16 mouse cellular contexts compared by ENCODE assay signal in genomic region chr4:134850551-134850950, GRCm38 (mm10). TPM values are rescaled to one million over a fixed set of nuclear protein-coding genes. Genes with fewer than 3 reads are reported as not detected.
DNase-seq lines count a peak whose midpoint lies in the region; ATAC-seq and TF ChIP-seq lines count a peak whose summit lies in the region.
"Had no signal": no experiment of that assay in that cellular context is flagged by ENCODE, and none has a peak within 500 bp of the region (broad histone marks: within the 10 kb centered on the region; RNA-seq: fewer than 3 reads in every experiment).

No protein-coding gene starts in this region.

- TF ChIP-seq POLR2A in cerebellum, adult 2 months (IDR thresholded peaks at IDR 0.05; ENCODE audit: borderline replicate concordance, insufficient read depth, low read length), result no peak

- no peak for TF ChIP-seq CTCF in cerebellum, adult 2 months (IDR thresholded peaks at IDR 0.05; ENCODE audit: borderline replicate concordance, insufficient read depth, low read depth, low read length)

- DNase-seq in cerebellum, adult 2 months, result no peak
- DNase-seq in cerebellum, adult 9-11 months, result no peak
- no peak for DNase-seq in liver, embryonic 11.5 days (ENCODE audit: low spot score)
- DNase-seq in liver, result no peak
- no peak for DNase-seq in liver, embryonic 13.5 days
- no peak for DNase-seq in adrenal gland, adult 2 months
- DNase-seq: cerebellum, postnatal 10 days; gastrocnemius, postnatal 36 days; left cerebral cortex, postnatal 4 days; lung, embryonic 14.5 days; thymus, postnatal 36 days had no signal

- H3K4me2 ChIP-seq in liver, embryonic 11.5 days, result 0 out of 2 replicates have a peak overlapping the region, but pooled peaks have one; percentile 6
- H3K4me2 ChIP-seq in liver, embryonic 13.5 days, result peak overlapping the region; percentile 87; the same call in 1 of the 2 replicates
- peak overlapping the region; percentile 88 for H3K4me2 ChIP-seq in neural tube, embryonic 13.5 days
- H3K4me2 ChIP-seq in intestine, embryonic 15.5 days (replicated peaks), result no peak overlapping the region

- ATAC-seq in liver, embryonic 11.5 days (replicated peaks; ENCODE audit: low FRiP score), result no peak
- no peak for ATAC-seq in liver, embryonic 13.5 days (ENCODE audit: low read depth)
- ATAC-seq in neural tube, embryonic 13.5 days (ENCODE audit: low read depth), result no peak
- ATAC-seq in intestine, embryonic 15.5 days, result no peak

- H3K4me1 ChIP-seq in cerebellum, adult 2 months (ENCODE audit: control insufficient read depth, insufficient read depth, low read length), result peaks cover 9% of the 10 kb centered on the region
- H3K4me1 ChIP-seq in liver, embryonic 11.5 days (replicated peaks; ENCODE audit: control insufficient read depth, insufficient read depth, low read length), result peaks cover 24% of the 10 kb centered on the region
- H3K4me1 ChIP-seq in liver, embryonic 13.5 days (replicated peaks), result peaks cover 68% of the 10 kb centered on the region
- H3K4me1 ChIP-seq in neural tube, embryonic 13.5 days (replicated peaks), result peaks cover 44% of the 10 kb centered on the region
- peaks cover 13% of the 10 kb centered on the region; the same call in 1 of the 2 replicates for H3K4me1 ChIP-seq in intestine, embryonic 15.5 days (replicated peaks)

- no peaks in the 10 kb centered on the region for H3K9me3 ChIP-seq in liver, embryonic 11.5 days (ENCODE audit: control insufficient read depth, low read length)
- H3K9me3 ChIP-seq in liver, embryonic 13.5 days (replicated peaks), result no peaks in the 10 kb centered on the region
- H3K9me3 ChIP-seq in neural tube, embryonic 13.5 days, result no peaks in the 10 kb centered on the region
- no peaks in the 10 kb centered on the region for H3K9me3 ChIP-seq in intestine, embryonic 15.5 days
- H3K9me3 ChIP-seq: heart, embryonic 15.5 days had no signal

- H3K9ac ChIP-seq in liver, embryonic 11.5 days (ENCODE audit: low read depth, low read length), result no peak overlapping the region
- H3K9ac ChIP-seq in liver, embryonic 13.5 days, result no peak overlapping the region; the same call in 1 of the 2 replicates
- peak overlapping the region; percentile 100; the same call in 1 of the 2 replicates for H3K9ac ChIP-seq in neural tube, embryonic 13.5 days
- no peak overlapping the region for H3K9ac ChIP-seq in intestine, embryonic 15.5 days
- H3K9ac ChIP-seq: heart, embryonic 15.5 days; lung, embryonic 14.5 days had no signal

- no peaks in the 10 kb centered on the region for H3K36me3 ChIP-seq in liver, embryonic 11.5 days (ENCODE audit: control insufficient read depth, insufficient read depth, low read length)
- H3K36me3 ChIP-seq in liver, embryonic 13.5 days, result peaks cover 4% of the 10 kb centered on the region; the same call in 1 of the 2 replicates
- no peaks in the 10 kb centered on the region for H3K36me3 ChIP-seq in neural tube, embryonic 13.5 days
- no peaks in the 10 kb centered on the region for H3K36me3 ChIP-seq in intestine, embryonic 15.5 days
- H3K36me3 ChIP-seq: heart, embryonic 15.5 days had no signal

- no peak overlapping the region for H3K27ac ChIP-seq in cerebellum, adult 2 months (ENCODE audit: insufficient read depth, low read length)
- H3K27ac ChIP-seq in liver, embryonic 11.5 days (ENCODE audit: low read depth, low read length), result no peak overlapping the region
- H3K27ac ChIP-seq in liver, embryonic 13.5 days, result no peak overlapping the region
- no peak overlapping the region for H3K27ac ChIP-seq in neural tube, embryonic 13.5 days (replicated peaks)
- no peak overlapping the region for H3K27ac ChIP-seq in intestine, embryonic 15.5 days
- H3K27ac ChIP-seq: heart, embryonic 15.5 days; kidney, postnatal 0 days had no signal

- H3K27me3 ChIP-seq in cerebellum, adult 2 months (ENCODE audit: control insufficient read depth, insufficient read depth, low read length), result no peaks in the 10 kb centered on the region
- H3K27me3 ChIP-seq in liver, embryonic 11.5 days (replicated peaks; ENCODE audit: control insufficient read depth, insufficient read depth, low read length), result peaks cover 4% of the 10 kb centered on the region; the same call in 1 of the 2 replicates
- H3K27me3 ChIP-seq in liver, embryonic 13.5 days, result no peaks in the 10 kb centered on the region
- peaks cover 8% of the 10 kb centered on the region for H3K27me3 ChIP-seq in neural tube, embryonic 13.5 days
- no peaks in the 10 kb centered on the region for H3K27me3 ChIP-seq in intestine, embryonic 15.5 days (replicated peaks)

- H3K4me3 ChIP-seq in cerebellum, adult 2 months (replicated peaks; ENCODE audit: insufficient read depth, low read depth, low read length), result peak overlapping the region; percentile 34
- no peak overlapping the region for H3K4me3 ChIP-seq in liver, embryonic 11.5 days (ENCODE audit: low read depth, low read length)
- H3K4me3 ChIP-seq in liver, embryonic 13.5 days (replicated peaks), result 0 out of 2 replicates have a peak overlapping the region, but pooled peaks have one; percentile 12
- H3K4me3 ChIP-seq in neural tube, embryonic 13.5 days, result peak overlapping the region; percentile 96
- H3K4me3 ChIP-seq in intestine, embryonic 15.5 days (replicated peaks), result no peak overlapping the region

- 17% methylated on average over 4 of the region's 4 CpGs for WGBS in cerebellum, adult 2 months
- WGBS in liver, embryonic 11.5 days, result 80% methylated on average over 4 of the region's 4 CpGs
- 84% methylated on average over 4 of the region's 4 CpGs for WGBS in liver, embryonic 13.5 days (ENCODE audit: insufficient replicate concordance)
- 61% methylated on average over 4 of the region's 4 CpGs for WGBS in neural tube, embryonic 13.5 days
- WGBS in intestine, embryonic 15.5 days, result 67% methylated on average over 4 of the region's 4 CpGs

RNA-seq across cellular contexts. Expression of gene Maco1, which starts 2.6 kb away (rescaled TPM):
- 46.4 and 47.7 TPM in 2 replicates for polyA plus RNA-seq in cerebellum, adult 2 months (2012; rRNA removed)
- polyA plus RNA-seq in liver, embryonic 11.5 days (2014; fragmentation: Nextera tagmentation; extraction: Ambion mirVana), result 26.3 and 28.3 TPM in 2 replicates
- polyA plus RNA-seq in liver, embryonic 13.5 days (2015; fragmentation: Nextera tagmentation; extraction: Ambion mirVana), result 19.0 and 23.3 TPM in 2 replicates
- 101 and 113 TPM in 2 replicates for polyA plus RNA-seq in neural tube, embryonic 13.5 days (2015; fragmentation: Nextera tagmentation; extraction: Ambion mirVana)
- polyA plus RNA-seq in intestine, embryonic 15.5 days (2015; fragmentation: Nextera tagmentation; extraction: Ambion mirVana), result 28.6 and 31.2 TPM in 2 replicates
- total RNA-seq in adrenal gland, adult 2 months (2021), result 10 to 100 TPM; 35.6 to 37.1 TPM
- polyA plus RNA-seq in adrenal gland, adult 2 months (2012; rRNA removed), result 14.2 and 15.6 TPM in 2 replicates

RNA-seq across cellular contexts. Expression of gene Rhd, which starts 13.8 kb away (rescaled TPM):
- polyA plus RNA-seq in cerebellum, adult 2 months (2012; rRNA removed), result 1.0 and 1.1 TPM in 2 replicates
- 213 and 235 TPM in 2 replicates for polyA plus RNA-seq in liver, embryonic 11.5 days (2014; fragmentation: Nextera tagmentation; extraction: Ambion mirVana)
- polyA plus RNA-seq in liver, embryonic 13.5 days (2015; fragmentation: Nextera tagmentation; extraction: Ambion mirVana), result 545 and 561 TPM in 2 replicates
- 1.5 and 2.0 TPM in 2 replicates for polyA plus RNA-seq in neural tube, embryonic 13.5 days (2015; fragmentation: Nextera tagmentation; extraction: Ambion mirVana)
- 7.9 and 8.4 TPM in 2 replicates for polyA plus RNA-seq in intestine, embryonic 15.5 days (2015; fragmentation: Nextera tagmentation; extraction: Ambion mirVana)
- not detected for total RNA-seq in adrenal gland, adult 2 months (2021)
- polyA plus RNA-seq in adrenal gland, adult 2 months (2012; rRNA removed), result 0.09 and 0.12 TPM in 2 replicates
- total RNA-seq: gastrocnemius, postnatal 36 days; layer of hippocampus, postnatal 10 days; left cerebral cortex, postnatal 4 days had no signal

Comparison
In these comparisons a context has a peak if more than half of its experiments do, and no peak if none do; other contexts are left out.
1. H3K4me3 ChIP-seq: peak in cerebellum, adult 2 months (single experiment), liver, embryonic 13.5 days (single experiment) and neural tube, embryonic 13.5 days (single experiment); none in liver, embryonic 11.5 days (single experiment) and intestine, embryonic 15.5 days (single experiment).
2. RNA of gene Rhd, which starts 13.8 kb away (polyA plus RNA-seq): 545 to 561 TPM in liver, embryonic 13.5 days and 213 to 235 TPM in liver, embryonic 11.5 days; 7.9 to 8.4 TPM in intestine, embryonic 15.5 days, 1.5 to 2.0 TPM in neural tube, embryonic 13.5 days, 1.0 to 1.1 TPM in cerebellum, adult 2 months and 0.09 to 0.12 TPM in adrenal gland, adult 2 months; every median in the first group is over 10 times any median in the second.